9 mouse cellular contexts compared by ENCODE assay signal in genomic region chr13:45008150-45008549, GRCm38 (mm10). TPM values are rescaled to one million over a fixed set of nuclear protein-coding genes. Genes with fewer than 3 reads are reported as not detected.
A peak's percentile ranks its signal among the peaks of the same experiment; 100 is the strongest.
DNase-seq lines count a peak whose midpoint lies in the region; ATAC-seq and TF ChIP-seq lines count a peak whose summit lies in the region.
"Had no signal": no experiment of that assay in that cellular context is flagged by ENCODE, and none has a peak within 500 bp of the region (broad histone marks: within the 10 kb centered on the region; RNA-seq: fewer than 3 reads in every experiment).

No protein-coding gene starts in this region.

- no peaks in the 10 kb centered on the region for H3K4me1 ChIP-seq in hindbrain, postnatal 0 days (ENCODE audit: insufficient read depth, low read length)
- no peaks in the 10 kb centered on the region for H3K4me1 ChIP-seq in hindbrain, embryonic 14.5 days (replicated peaks; ENCODE audit: control insufficient read depth, insufficient read depth, low read length)

- ATAC-seq in hindbrain, postnatal 0 days = no peak
- no peak for ATAC-seq in hindbrain, embryonic 14.5 days (ENCODE audit: low FRiP score)
- 0 out of 2 replicates have a peak, but pooled peaks have one; percentile 33 for ATAC-seq in common myeloid progenitor, adult 5-6 weeks (replicated peaks; ENCODE audit: low read depth, poor library complexity, severe bottlenecking)
- ATAC-seq in megakaryocyte, adult 5-6 weeks (ENCODE audit: poor library complexity, severe bottlenecking) = peak; percentile 78

- peak; percentile 46 for DNase-seq in hindbrain, postnatal 0 days (ENCODE audit: low spot score)
- no peak for DNase-seq in hindbrain, embryonic 14.5 days (ENCODE audit: low spot score)
- DNase-seq in ES-CJ7 (ENCODE audit: low read depth, low spot score) = peak; percentile 75
- DNase-seq in thymus, postnatal 4 days = peak; percentile 77
- DNase-seq in Muller cell, postnatal 12 days (ENCODE audit: inconsistent ontology term) = no peak
- DNase-seq in MN1 (ENCODE audit: low spot score) = no peak

- peak; percentile 61 for TF ChIP-seq CTCF in hindbrain, postnatal 0 days (IDR thresholded peaks at IDR 0.05; ENCODE audit: low read depth)

- no peaks in the 10 kb centered on the region for H3K9me3 ChIP-seq in hindbrain, postnatal 0 days (ENCODE audit: low read length)
- no peaks in the 10 kb centered on the region for H3K9me3 ChIP-seq in hindbrain, embryonic 14.5 days (ENCODE audit: control insufficient read depth, low read length)

- no peak overlapping the region for H3K9ac ChIP-seq in hindbrain, postnatal 0 days (replicated peaks; ENCODE audit: low read length)
- no peak overlapping the region for H3K9ac ChIP-seq in hindbrain, embryonic 14.5 days

- 87% methylated on average over 7 of the region's 7 CpGs for WGBS in hindbrain, postnatal 0 days
- WGBS in hindbrain, embryonic 14.5 days = 84% methylated on average over 7 of the region's 7 CpGs

- no peak overlapping the region for H3K27ac ChIP-seq in hindbrain, postnatal 0 days
- H3K27ac ChIP-seq in hindbrain, embryonic 14.5 days = no peak overlapping the region

- no peaks in the 10 kb centered on the region for H3K36me3 ChIP-seq in hindbrain, postnatal 0 days (ENCODE audit: insufficient read depth, low read length)
- H3K36me3 ChIP-seq in hindbrain, embryonic 14.5 days (replicated peaks; ENCODE audit: control insufficient read depth, insufficient read depth) = no peaks in the 10 kb centered on the region

- no peaks in the 10 kb centered on the region for H3K27me3 ChIP-seq in hindbrain, postnatal 0 days (ENCODE audit: insufficient read depth, low read length)
- no peaks in the 10 kb centered on the region for H3K27me3 ChIP-seq in hindbrain, embryonic 14.5 days (ENCODE audit: control insufficient read depth, insufficient read depth, low read length)

- no peak overlapping the region for H3K4me3 ChIP-seq in hindbrain, postnatal 0 days (ENCODE audit: low read length)
- H3K4me3 ChIP-seq in hindbrain, embryonic 14.5 days (replicated peaks; ENCODE audit: low read length) = no peak overlapping the region
- H3K4me3 ChIP-seq: erythroblast, embryonic 14.5 days had no signal

- H3K4me2 ChIP-seq in hindbrain, postnatal 0 days (ENCODE audit: low read depth, low read length) = no peak overlapping the region
- H3K4me2 ChIP-seq in hindbrain, embryonic 14.5 days (replicated peaks) = no peak overlapping the region

RNA-seq across cellular contexts. Expression of gene Dtnbp1, which starts 6.2 kb away (rescaled TPM):
- 90.7 and 97.6 TPM in 2 replicates for total RNA-seq in hindbrain, postnatal 0 days (2014; rRNA removed)
- 114 and 127 TPM in 2 replicates for polyA plus RNA-seq in hindbrain, postnatal 0 days (2015; fragmentation: Nextera tagmentation; extraction: Ambion mirVana)
- 129 and 132 TPM in 2 replicates for polyA plus RNA-seq in hindbrain, embryonic 14.5 days (2014; fragmentation: Nextera tagmentation; extraction: Ambion mirVana)
- 91.8 and 109 TPM in 2 replicates for total RNA-seq in common myeloid progenitor, adult 5-6 weeks (2017)
- 41.5 and 50.7 TPM in 2 replicates for total RNA-seq in megakaryocyte, adult 5-6 weeks (2015)
- total RNA-seq in megakaryocyte, adult 5-6 weeks (2017) = 37.2 and 39.8 TPM in 2 replicates

Comparison
In these comparisons a context has a peak if more than half of its experiments do, and no peak if none do; other contexts are left out.
1. DNase-seq: peak in hindbrain, postnatal 0 days (single experiment), ES-CJ7 (single experiment) and thymus, postnatal 4 days (single experiment); none in hindbrain, embryonic 14.5 days (single experiment), Muller cell, postnatal 12 days (single experiment) and MN1 (single experiment).
2. ATAC-seq: peak in common myeloid progenitor, adult 5-6 weeks (single experiment) and megakaryocyte, adult 5-6 weeks (single experiment); none in hindbrain, postnatal 0 days (single experiment) and hindbrain, embryonic 14.5 days (single experiment).